ENCODE assay signal across 14 mouse cellular contexts in the genomic region with DNA sequence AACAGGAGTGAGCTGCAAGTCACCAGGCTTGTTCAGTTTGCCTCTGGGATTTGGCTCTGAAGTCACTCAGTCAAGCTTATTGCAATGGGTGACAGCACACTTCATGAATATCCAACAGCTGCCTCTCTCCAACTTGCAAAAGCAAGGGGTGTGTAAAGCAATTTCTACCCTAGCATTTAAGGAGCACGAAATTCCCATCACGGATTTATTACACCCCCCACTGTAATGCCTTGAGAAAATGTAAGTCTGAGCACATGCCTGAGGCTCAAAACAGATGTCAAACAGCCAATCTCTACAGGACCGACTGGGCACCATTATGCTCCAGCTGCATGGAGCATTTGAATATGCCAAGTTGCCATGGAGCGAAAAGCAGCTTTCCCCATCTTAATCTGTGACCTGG.
A peak's percentile ranks its signal among the peaks of the same experiment; 100 is the strongest.
DNase-seq lines count a peak whose midpoint lies in the region; ATAC-seq and TF ChIP-seq lines count a peak whose summit lies in the region.
"Had no signal": no experiment of that assay in that cellular context is flagged by ENCODE, and none has a peak within 500 bp of the region (broad histone marks: within the 10 kb centered on the region; RNA-seq: fewer than 3 reads in every experiment).

No protein-coding gene starts in this region.

- no peaks in the 10 kb centered on the region for H3K4me1 ChIP-seq in forebrain, embryonic 14.5 days (ENCODE audit: control insufficient read depth, insufficient read depth, low read length)
- H3K4me1 ChIP-seq in forebrain, embryonic 10.5 days = no peaks in the 10 kb centered on the region; the same call in 1 of the 2 replicates
- H3K4me1 ChIP-seq in kidney, embryonic 15.5 days = 0 out of 2 replicates have a peak, but pooled peaks cover 9% of the 10 kb centered on the region
- H3K4me1 ChIP-seq in forebrain, postnatal 0 days (ENCODE audit: insufficient read depth) = no peaks in the 10 kb centered on the region
- no peaks in the 10 kb centered on the region for H3K4me1 ChIP-seq in midbrain, embryonic 16.5 days (ENCODE audit: control insufficient read depth, insufficient read depth, low read length)

- H3K9ac ChIP-seq in forebrain, embryonic 14.5 days (ENCODE audit: low read length) = no peak overlapping the region
- no peak overlapping the region for H3K9ac ChIP-seq in kidney, embryonic 15.5 days
- no peak overlapping the region for H3K9ac ChIP-seq in forebrain, postnatal 0 days
- H3K9ac ChIP-seq in midbrain, embryonic 16.5 days (ENCODE audit: low read depth, low read length) = no peak overlapping the region

- no peak for TF ChIP-seq CTCF in forebrain, postnatal 0 days (IDR thresholded peaks at IDR 0.05; ENCODE audit: low read depth)

- H3K9me3 ChIP-seq in forebrain, embryonic 14.5 days (replicated peaks; ENCODE audit: control insufficient read depth, low read length) = 0 out of 2 replicates have a peak, but pooled peaks cover 7% of the 10 kb centered on the region
- H3K9me3 ChIP-seq in forebrain, embryonic 10.5 days = no peaks in the 10 kb centered on the region
- H3K9me3 ChIP-seq in kidney, embryonic 15.5 days (replicated peaks) = peaks cover 5% of the 10 kb centered on the region; the same call in 1 of the 2 replicates
- no peaks in the 10 kb centered on the region for H3K9me3 ChIP-seq in forebrain, postnatal 0 days (ENCODE audit: low read length)
- peaks cover 4% of the 10 kb centered on the region for H3K9me3 ChIP-seq in midbrain, embryonic 16.5 days (replicated peaks; ENCODE audit: control insufficient read depth, low read length, poor library complexity, severe bottlenecking)

- H3K4me3 ChIP-seq in forebrain, embryonic 14.5 days (ENCODE audit: low read depth, low read length) = no peak overlapping the region
- H3K4me3 ChIP-seq in forebrain, embryonic 10.5 days = no peak overlapping the region
- no peak overlapping the region for H3K4me3 ChIP-seq in kidney, embryonic 15.5 days (replicated peaks)
- no peak overlapping the region for H3K4me3 ChIP-seq in forebrain, postnatal 0 days (ENCODE audit: low read depth, low read length)
- H3K4me3 ChIP-seq in midbrain, embryonic 16.5 days (ENCODE audit: low read depth, low read length) = no peak overlapping the region
- H3K4me3 ChIP-seq: heart, adult 2 months had no signal

- no peak overlapping the region for H3K27ac ChIP-seq in forebrain, embryonic 14.5 days (ENCODE audit: low read depth, low read length)
- no peak overlapping the region for H3K27ac ChIP-seq in forebrain, embryonic 10.5 days
- no peak overlapping the region for H3K27ac ChIP-seq in kidney, embryonic 15.5 days
- H3K27ac ChIP-seq in forebrain, postnatal 0 days (ENCODE audit: low read depth, low read length) = no peak overlapping the region
- no peak overlapping the region for H3K27ac ChIP-seq in midbrain, embryonic 16.5 days (ENCODE audit: low read length)
- H3K27ac ChIP-seq: heart, adult 2 months had no signal

- 74% methylated on average over 4 of the region's 4 CpGs for WGBS in forebrain, embryonic 14.5 days
- WGBS in forebrain, embryonic 10.5 days = 86% methylated on average over 4 of the region's 4 CpGs
- WGBS in kidney, embryonic 15.5 days = 65% methylated on average over 4 of the region's 4 CpGs
- WGBS in forebrain, postnatal 0 days = 46% methylated on average over 4 of the region's 4 CpGs
- WGBS in midbrain, embryonic 16.5 days = 45% methylated on average over 4 of the region's 4 CpGs

- no peaks in the 10 kb centered on the region for H3K27me3 ChIP-seq in forebrain, embryonic 14.5 days (replicated peaks; ENCODE audit: control insufficient read depth, insufficient read depth, low read length)
- no peaks in the 10 kb centered on the region for H3K27me3 ChIP-seq in forebrain, embryonic 10.5 days (ENCODE audit: poor library complexity, severe bottlenecking)
- H3K27me3 ChIP-seq in kidney, embryonic 15.5 days = no peaks in the 10 kb centered on the region
- H3K27me3 ChIP-seq in forebrain, postnatal 0 days (ENCODE audit: insufficient read depth, low read length) = no peaks in the 10 kb centered on the region
- no peaks in the 10 kb centered on the region for H3K27me3 ChIP-seq in midbrain, embryonic 16.5 days (ENCODE audit: control insufficient read depth, insufficient read depth, low read depth, low read length)

- DNase-seq in forebrain, embryonic 14.5 days (ENCODE audit: low spot score) = peak; percentile 25
- DNase-seq in forebrain, embryonic 10.5 days (ENCODE audit: extremely low spot score, low spot score) = no peak
- DNase-seq in kidney, postnatal 14 days = peak; percentile 20
- DNase-seq in forebrain, postnatal 0 days = peak; percentile 29
- no peak for DNase-seq in thymus, postnatal 25 days
- DNase-seq in testis, postnatal 14 days (ENCODE audit: low spot score) = no peak
- DNase-seq: adrenal gland, postnatal 25 days; cerebellum, postnatal 14 days; heart, adult 2 months; lung, adult 2 months; lung, postnatal 4 days had no signal

- no peak overlapping the region for H3K4me2 ChIP-seq in forebrain, embryonic 14.5 days (ENCODE audit: low read length)
- H3K4me2 ChIP-seq in kidney, embryonic 15.5 days = no peak overlapping the region
- no peak overlapping the region for H3K4me2 ChIP-seq in forebrain, postnatal 0 days (ENCODE audit: low read depth)
- no peak overlapping the region for H3K4me2 ChIP-seq in midbrain, embryonic 16.5 days (ENCODE audit: low read length)

- no peak for ATAC-seq in forebrain, embryonic 14.5 days
- ATAC-seq in kidney, embryonic 15.5 days (replicated peaks; ENCODE audit: low FRiP score) = no peak
- peak; percentile 78 for ATAC-seq in forebrain, postnatal 0 days
- peak; percentile 61 for ATAC-seq in midbrain, embryonic 16.5 days
- ATAC-seq: activated CD4-positive, CD25-positive, alpha-beta regulatory T cell, adult 4 months had no signal

- H3K36me3 ChIP-seq in forebrain, embryonic 14.5 days (ENCODE audit: control insufficient read depth, insufficient read depth, low read length) = no peaks in the 10 kb centered on the region
- H3K36me3 ChIP-seq in forebrain, embryonic 10.5 days (replicated peaks) = no peaks in the 10 kb centered on the region
- no peaks in the 10 kb centered on the region for H3K36me3 ChIP-seq in kidney, embryonic 15.5 days
- H3K36me3 ChIP-seq in forebrain, postnatal 0 days (ENCODE audit: insufficient read depth) = no peaks in the 10 kb centered on the region
- H3K36me3 ChIP-seq in midbrain, embryonic 16.5 days (ENCODE audit: control insufficient read depth, insufficient read depth, low read length) = no peaks in the 10 kb centered on the region

Comparison
In these comparisons a context has a peak if more than half of its experiments do, and no peak if none do; other contexts are left out.
1. ATAC-seq: peak in forebrain, postnatal 0 days (single experiment) and midbrain, embryonic 16.5 days (single experiment); none in forebrain, embryonic 14.5 days (single experiment) and kidney, embryonic 15.5 days (single experiment).
2. DNase-seq: peak in forebrain, embryonic 14.5 days (single experiment), kidney, postnatal 14 days (single experiment) and forebrain, postnatal 0 days (single experiment); none in forebrain, embryonic 10.5 days (single experiment), thymus, postnatal 25 days (single experiment) and testis, postnatal 14 days (single experiment).